Mouse (Mus musculus): ENCODE measurements around the gene Inafm1. TPM values are rescaled to one million over a fixed set of nuclear protein-coding genes. Genes with fewer than 3 reads are reported as not detected.

Inafm1 gene
- polyA plus RNA-seq, 1 experiment from 2014 or later, result 18.1 TPM

DNA sequence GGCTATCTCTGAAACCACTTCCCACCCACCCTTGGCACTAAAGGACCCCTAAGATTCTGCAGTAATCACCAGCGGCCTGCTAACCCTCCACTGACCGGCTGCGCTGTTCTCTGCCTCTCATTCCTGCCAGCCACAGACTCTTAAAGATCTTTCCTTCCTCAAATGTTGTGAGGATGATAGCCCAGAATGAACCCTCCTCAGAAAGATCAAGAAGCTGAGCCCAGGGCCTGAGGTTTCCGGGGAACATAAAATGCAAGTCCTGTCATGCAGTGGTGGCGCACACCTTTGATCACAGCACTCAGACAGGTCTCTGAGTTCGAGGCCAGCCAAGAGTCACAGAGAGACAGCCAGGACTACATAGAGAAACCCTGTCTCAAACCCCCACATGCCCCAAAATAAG lies 31.2 kb downstream of the Inafm1 start:
- Histone ChIP-seq H3K36me3 (ENCODE audit: control insufficient read depth, insufficient read depth, low read length) (no peaks in the 10 kb centered on the region), H3K27ac (ENCODE audit: low read depth) (no peak overlapping the region), H3K4me2 (ENCODE audit: low read length) (no peak overlapping the region), H3K9ac (ENCODE audit: low read length) (no peak overlapping the region), H3K9me3 (ENCODE audit: control insufficient read depth, low read length) (no peaks in the 10 kb centered on the region), H3K4me3 (ENCODE audit: low read depth, low read length) (no peak overlapping the region), H3K4me1 (replicated peaks; ENCODE audit: control insufficient read depth, insufficient read depth, low read length) (no peaks in the 10 kb centered on the region), H3K27me3 (replicated peaks; ENCODE audit: control insufficient read depth, insufficient read depth, low read length) (no peaks in the 10 kb centered on the region)
- 91% methylated on average over 6 of the region's 6 CpGs for WGBS
- DNase-seq (ENCODE audit: low spot score) (no peak), ATAC-seq (replicated peaks; ENCODE audit: low FRiP score, low TSS enrichment, low read depth) (no peak)

DNA sequence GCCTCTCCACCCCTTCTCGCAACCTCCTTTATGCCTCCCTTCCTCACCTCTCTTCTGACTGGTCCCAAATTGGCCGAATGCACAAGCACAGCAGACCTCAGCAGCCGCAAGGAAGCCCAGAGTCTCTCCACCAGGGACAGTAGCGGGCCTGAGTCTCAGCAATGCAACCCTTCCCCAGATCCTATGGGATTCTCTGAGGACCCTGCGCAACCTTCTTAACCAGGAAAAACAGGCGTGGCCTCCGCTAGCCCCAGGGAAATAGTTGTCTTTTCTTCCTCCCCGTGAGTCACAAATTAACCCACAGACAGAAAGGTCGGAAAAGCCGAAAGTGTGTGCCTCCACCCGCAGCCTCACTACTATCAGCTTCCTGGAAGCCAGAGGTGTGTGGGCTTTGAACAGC lies 31.6 kb downstream of the Inafm1 start:
- DNase-seq (ENCODE audit: low spot score), result no peak
- Histone ChIP-seq H3K27ac (ENCODE audit: low read depth) (no peak overlapping the region), H3K9me3 (ENCODE audit: control insufficient read depth, low read length) (no peaks in the 10 kb centered on the region), H3K9ac (ENCODE audit: low read length) (no peak overlapping the region), H3K4me1 (replicated peaks; ENCODE audit: control insufficient read depth, insufficient read depth, low read length) (no peaks in the 10 kb centered on the region), H3K4me2 (ENCODE audit: low read length) (no peak overlapping the region), H3K27me3 (replicated peaks; ENCODE audit: control insufficient read depth, insufficient read depth, low read length) (no peaks in the 10 kb centered on the region), H3K36me3 (ENCODE audit: control insufficient read depth, insufficient read depth, low read length) (no peaks in the 10 kb centered on the region), H3K4me3 (ENCODE audit: low read depth, low read length) (no peak overlapping the region)
- WGBS, result 48% methylated on average over 11 of the region's 11 CpGs
- ATAC-seq (replicated peaks; ENCODE audit: low FRiP score, low TSS enrichment, low read depth), result no peak

- DNase-seq (ENCODE audit: low spot score), result no peak
- Histone ChIP-seq H3K9ac (ENCODE audit: low read length) (no peak overlapping the region), H3K27ac (ENCODE audit: low read depth) (no peak overlapping the region), H3K4me1 (replicated peaks; ENCODE audit: control insufficient read depth, insufficient read depth, low read length) (no peaks in the 10 kb centered on the region), H3K36me3 (ENCODE audit: control insufficient read depth, insufficient read depth, low read length) (no peaks in the 10 kb centered on the region), H3K4me2 (ENCODE audit: low read length) (no peak overlapping the region), H3K4me3 (ENCODE audit: low read depth, low read length) (no peak overlapping the region), H3K27me3 (replicated peaks; ENCODE audit: control insufficient read depth, insufficient read depth, low read length) (no peaks in the 10 kb centered on the region), H3K9me3 (ENCODE audit: control insufficient read depth, low read length) (no peaks in the 10 kb centered on the region)
- 88% methylated on average over 1 of the region's 1 CpGs for WGBS
- ATAC-seq (replicated peaks; ENCODE audit: low FRiP score, low TSS enrichment, low read depth), result no peak
Measured at GRCm38 (mm10) chr7:16240978-16241303, 32.5 kb downstream of the Inafm1 start.

GRCm38 (mm10) chr7:16240281-16240977 lies 33.0 kb downstream of the Inafm1 start:
- H3K9me3 ChIP-seq (ENCODE audit: control insufficient read depth, low read length), result no peaks in the 10 kb centered on the region
- no peak overlapping the region for H3K4me3 ChIP-seq (ENCODE audit: low read depth, low read length)
- H3K36me3 ChIP-seq (ENCODE audit: control insufficient read depth, insufficient read depth, low read length), result no peaks in the 10 kb centered on the region
- H3K4me1 ChIP-seq (replicated peaks; ENCODE audit: control insufficient read depth, insufficient read depth, low read length), result no peaks in the 10 kb centered on the region
- DNase-seq (ENCODE audit: low spot score) (no peak), ATAC-seq (replicated peaks; ENCODE audit: low FRiP score, low TSS enrichment, low read depth) (no peak)
- no peaks in the 10 kb centered on the region for H3K27me3 ChIP-seq (replicated peaks; ENCODE audit: control insufficient read depth, insufficient read depth, low read length)
- no peak overlapping the region for H3K4me2 ChIP-seq (ENCODE audit: low read length)
- no peak overlapping the region for H3K27ac ChIP-seq (ENCODE audit: low read depth)
- 74% methylated on average over 7 of the region's 7 CpGs for WGBS
- H3K9ac ChIP-seq (ENCODE audit: low read length), result no peak overlapping the region

DNA sequence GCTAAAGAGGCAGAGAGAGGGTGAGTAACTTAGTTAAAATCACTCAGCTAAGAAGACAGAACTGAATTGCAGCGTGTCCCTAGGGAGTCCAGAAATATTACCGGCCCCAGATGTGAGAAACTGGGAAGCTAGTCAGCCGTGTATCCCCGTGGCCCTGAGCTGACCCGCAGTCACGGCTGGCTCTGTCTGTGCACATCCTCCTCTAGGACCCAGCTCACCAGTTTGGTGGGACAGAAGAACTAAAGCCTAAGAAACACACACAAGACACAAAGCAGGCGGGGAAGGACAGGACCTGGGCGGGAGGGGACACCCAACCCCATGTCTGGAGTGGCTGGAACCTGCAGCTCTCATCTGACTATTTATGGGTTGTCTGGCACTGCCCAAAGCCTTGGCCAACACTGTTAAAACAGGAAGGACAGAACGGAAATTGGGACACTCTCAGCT lies 33.8 kb downstream of the Inafm1 start:
- WGBS, result 63% methylated on average over 9 of the region's 9 CpGs
- Histone ChIP-seq H3K27me3 (replicated peaks; ENCODE audit: control insufficient read depth, insufficient read depth, low read length) (no peaks in the 10 kb centered on the region), H3K9ac (ENCODE audit: low read length) (no peak overlapping the region), H3K36me3 (ENCODE audit: control insufficient read depth, insufficient read depth, low read length) (no peaks in the 10 kb centered on the region), H3K4me2 (ENCODE audit: low read length) (no peak overlapping the region), H3K9me3 (ENCODE audit: control insufficient read depth, low read length) (no peaks in the 10 kb centered on the region), H3K4me1 (replicated peaks; ENCODE audit: control insufficient read depth, insufficient read depth, low read length) (no peaks in the 10 kb centered on the region), H3K27ac (ENCODE audit: low read depth) (no peak overlapping the region), H3K4me3 (ENCODE audit: low read depth, low read length) (no peak overlapping the region)
- no peak for ATAC-seq (replicated peaks; ENCODE audit: low FRiP score, low TSS enrichment, low read depth)
- DNase-seq (ENCODE audit: low spot score), result no peak

DNA sequence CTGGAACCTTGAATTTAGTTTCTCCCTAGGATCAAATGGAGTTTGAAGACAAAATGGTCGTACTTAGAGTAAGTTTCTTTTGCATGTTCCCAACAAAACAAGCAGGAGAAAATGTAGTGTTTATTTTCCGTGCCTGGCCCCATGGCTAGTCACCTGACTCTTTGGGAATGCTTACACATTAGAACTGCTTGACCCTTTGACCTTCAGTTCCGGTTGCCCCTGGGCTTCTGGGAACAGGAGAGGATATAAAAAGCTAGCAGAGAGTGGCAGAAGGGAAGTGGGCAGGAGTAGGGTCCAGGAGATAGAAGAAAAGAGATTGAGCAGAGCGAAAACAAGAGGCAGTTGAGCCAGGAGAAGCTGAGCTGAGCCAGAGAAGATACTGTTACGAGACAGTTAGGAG lies 43.5 kb downstream of the Inafm1 start:
- Histone ChIP-seq H3K9me3 (ENCODE audit: control insufficient read depth, low read length) (no peaks in the 10 kb centered on the region), H3K27ac (ENCODE audit: low read depth) (no peak overlapping the region)
- DNase-seq (ENCODE audit: low spot score), result no peak

More for the DNA sequence above, 43.5 kb downstream of the Inafm1 start:
- Histone ChIP-seq H3K9ac (ENCODE audit: low read length) (no peak overlapping the region), H3K4me1 (replicated peaks; ENCODE audit: control insufficient read depth, insufficient read depth, low read length) (peaks cover 7% of the 10 kb centered on the region), H3K4me2 (ENCODE audit: low read length) (no peak overlapping the region), H3K36me3 (ENCODE audit: control insufficient read depth, insufficient read depth, low read length) (no peaks in the 10 kb centered on the region), H3K27me3 (replicated peaks; ENCODE audit: control insufficient read depth, insufficient read depth, low read length) (no peaks in the 10 kb centered on the region), H3K4me3 (ENCODE audit: low read depth, low read length) (no peak overlapping the region)
- 31% methylated on average over 5 of the region's 5 CpGs for WGBS
- ATAC-seq (replicated peaks; ENCODE audit: low FRiP score, low TSS enrichment, low read depth), result no peak

Other genes starting within 250 kb of the Inafm1 start
- 6.8 and 7.4 TPM in 2 replicates for gene Bicra, start 225.7 kb downstream of the Inafm1 start, polyA plus RNA-seq (2014; fragmentation: Nextera tagmentation; extraction: Ambion mirVana)
- 0.04 TPM in 2 replicates for gene Zfp541, start 211.8 kb downstream of the Inafm1 start, polyA plus RNA-seq (2014; fragmentation: Nextera tagmentation; extraction: Ambion mirVana)
- 206 and 208 TPM in 2 replicates for gene Napa, start 175.2 kb downstream of the Inafm1 start, polyA plus RNA-seq (2014; fragmentation: Nextera tagmentation; extraction: Ambion mirVana)
- 28.1 and 32.7 TPM in 2 replicates for gene Kptn, start 153.7 kb downstream of the Inafm1 start, polyA plus RNA-seq (2014; fragmentation: Nextera tagmentation; extraction: Ambion mirVana)
- 0.23 and 0.38 TPM in 2 replicates for gene Slc8a2, start 143.8 kb downstream of the Inafm1 start, polyA plus RNA-seq (2014; fragmentation: Nextera tagmentation; extraction: Ambion mirVana)
- gene Meis3, start 98.5 kb downstream of the Inafm1 start, polyA plus RNA-seq (2014; fragmentation: Nextera tagmentation; extraction: Ambion mirVana), result 47.0 and 48.6 TPM in 2 replicates
- gene Dhx34, start 51.6 kb downstream of the Inafm1 start, polyA plus RNA-seq (2014; fragmentation: Nextera tagmentation; extraction: Ambion mirVana), result 11.4 and 17.3 TPM in 2 replicates
- 0.09 TPM in 1 of 2 replicates, not detected in the other for gene C5ar2, start 29.5 kb downstream of the Inafm1 start, polyA plus RNA-seq (2014; fragmentation: Nextera tagmentation; extraction: Ambion mirVana)
- gene C5ar1, start 14.1 kb downstream of the Inafm1 start, polyA plus RNA-seq (2014; fragmentation: Nextera tagmentation; extraction: Ambion mirVana), result 1.8 and 2.3 TPM in 2 replicates
- 14.4 and 19.0 TPM in 2 replicates for gene Ccdc9, start 13.2 kb upstream of the Inafm1 start, polyA plus RNA-seq (2014; fragmentation: Nextera tagmentation; extraction: Ambion mirVana)
- gene Bbc3, start 34.8 kb upstream of the Inafm1 start, polyA plus RNA-seq (2014; fragmentation: Nextera tagmentation; extraction: Ambion mirVana), result 4.1 and 4.9 TPM in 2 replicates
- gene Sae1, start 114.2 kb upstream of the Inafm1 start, polyA plus RNA-seq (2014; fragmentation: Nextera tagmentation; extraction: Ambion mirVana), result 294 and 315 TPM in 2 replicates
- gene Zc3h4, start 127.3 kb upstream of the Inafm1 start, polyA plus RNA-seq (2014; fragmentation: Nextera tagmentation; extraction: Ambion mirVana), result 16.4 TPM in 2 replicates
- gene Tmem160, start 179.2 kb upstream of the Inafm1 start, polyA plus RNA-seq (2014; fragmentation: Nextera tagmentation; extraction: Ambion mirVana), result 54.1 and 67.2 TPM in 2 replicates
- 0.07 and 0.15 TPM in 2 replicates for gene Npas1, start 204.1 kb upstream of the Inafm1 start, polyA plus RNA-seq (2014; fragmentation: Nextera tagmentation; extraction: Ambion mirVana)

Measured in intestine, embryonic 14.5 days (tissue).